ENCODE assay signal across 23 mouse cellular contexts in genomic region chr8:57457942-57458341, GRCm38 (mm10). TPM values are rescaled to one million over a fixed set of nuclear protein-coding genes. Genes with fewer than 3 reads are reported as not detected.
DNase-seq lines count a peak whose midpoint lies in the region; ATAC-seq and TF ChIP-seq lines count a peak whose summit lies in the region.
"Had no signal": no experiment of that assay in that cellular context is flagged by ENCODE, and none has a peak within 500 bp of the region (broad histone marks: within the 10 kb centered on the region; RNA-seq: fewer than 3 reads in every experiment).

No protein-coding gene starts in this region.

- no peak overlapping the region for H3K4me3 ChIP-seq in embryonic facial prominence, embryonic 14.5 days (ENCODE audit: low read depth, low read length)
- H3K4me3 ChIP-seq in embryonic facial prominence, embryonic 10.5 days = no peak overlapping the region
- H3K4me3 ChIP-seq in limb, embryonic 13.5 days = no peak overlapping the region
- no peak overlapping the region for H3K4me3 ChIP-seq in limb, embryonic 10.5 days
- H3K4me3 ChIP-seq in left cerebral cortex, adult 2 months = no peak overlapping the region
- H3K4me3 ChIP-seq: forebrain, embryonic 12.5 days; heart, embryonic 15.5 days; midbrain, embryonic 13.5 days; neural tube, embryonic 13.5 days had no signal

- H3K36me3 ChIP-seq in embryonic facial prominence, embryonic 14.5 days (ENCODE audit: control insufficient read depth, insufficient read depth, low read length) = no peaks in the 10 kb centered on the region
- no peaks in the 10 kb centered on the region for H3K36me3 ChIP-seq in embryonic facial prominence, embryonic 10.5 days (replicated peaks)
- no peaks in the 10 kb centered on the region for H3K36me3 ChIP-seq in limb, embryonic 13.5 days
- H3K36me3 ChIP-seq in limb, embryonic 10.5 days = no peaks in the 10 kb centered on the region
- H3K36me3 ChIP-seq: forebrain, embryonic 12.5 days; heart, embryonic 15.5 days; midbrain, embryonic 13.5 days; neural tube, embryonic 13.5 days had no signal

- no peak for ATAC-seq in embryonic facial prominence, embryonic 14.5 days (ENCODE audit: low read depth)
- peak; percentile 62; the same call in 1 of the 2 replicates for ATAC-seq in limb, embryonic 13.5 days (ENCODE audit: low FRiP score, low read depth)
- ATAC-seq: midbrain, embryonic 13.5 days had no signal

- peak; percentile 45 for DNase-seq in embryonic facial prominence, embryonic 14.5 days (ENCODE audit: low spot score)
- no peak for DNase-seq in embryonic facial prominence, embryonic 10.5 days (ENCODE audit: low spot score)
- DNase-seq in limb, embryonic 10.5 days (ENCODE audit: low spot score) = no peak
- peak; percentile 15 for DNase-seq in adrenal gland, adult 8-10 months
- peak; percentile 42 for DNase-seq in gonadal fat pad, adult 2 months (ENCODE audit: low read depth)
- no peak for DNase-seq in gastrocnemius, adult 18-20 months (ENCODE audit: low spot score)
- no peak for DNase-seq in left cerebral cortex, adult 2 months (ENCODE audit: extremely low spot score in 1 of 2, low spot score in 2 of 2)
- DNase-seq: cerebellum, adult 18-20 months; cerebellum, postnatal 25 days; embryo, embryonic 11 days; gastrocnemius, postnatal 14 days; heart, postnatal 4 days; kidney, postnatal 4 days; liver; right cerebral cortex, postnatal 25 days; thymus, adult 2 months had no signal

- no peak for TF ChIP-seq CTCF in left cerebral cortex, adult 2 months (IDR thresholded peaks at IDR 0.05)

- no peak overlapping the region for H3K4me2 ChIP-seq in embryonic facial prominence, embryonic 14.5 days (ENCODE audit: low read depth, low read length)
- H3K4me2 ChIP-seq in limb, embryonic 13.5 days (replicated peaks) = 0 out of 2 replicates have a peak overlapping the region, but pooled peaks have one; percentile 43
- H3K4me2 ChIP-seq: forebrain, embryonic 12.5 days; heart, embryonic 15.5 days; midbrain, embryonic 13.5 days; neural tube, embryonic 13.5 days had no signal

- no peak overlapping the region for H3K9ac ChIP-seq in embryonic facial prominence, embryonic 14.5 days (ENCODE audit: low read depth, low read length)
- H3K9ac ChIP-seq in limb, embryonic 13.5 days = no peak overlapping the region
- H3K9ac ChIP-seq: forebrain, embryonic 12.5 days; heart, embryonic 15.5 days; midbrain, embryonic 13.5 days; neural tube, embryonic 13.5 days had no signal

- intact Hi-C loops in left cerebral cortex, adult 2 months (cut with DNase I) = loop anchor here (2.0 kb wide), 1 partner anchor 29 kb away; the partner anchor contains the start of gene Sap30

- H3K9me3 ChIP-seq in embryonic facial prominence, embryonic 14.5 days (ENCODE audit: control insufficient read depth, low read length) = no peaks in the 10 kb centered on the region
- H3K9me3 ChIP-seq in embryonic facial prominence, embryonic 10.5 days = no peaks in the 10 kb centered on the region
- no peaks in the 10 kb centered on the region for H3K9me3 ChIP-seq in limb, embryonic 13.5 days
- H3K9me3 ChIP-seq in limb, embryonic 10.5 days (replicated peaks) = no peaks in the 10 kb centered on the region
- H3K9me3 ChIP-seq: forebrain, embryonic 12.5 days; heart, embryonic 15.5 days; midbrain, embryonic 13.5 days; neural tube, embryonic 13.5 days had no signal

- no peaks in the 10 kb centered on the region for H3K4me1 ChIP-seq in embryonic facial prominence, embryonic 14.5 days (ENCODE audit: control insufficient read depth, insufficient read depth, low read length)
- H3K4me1 ChIP-seq in embryonic facial prominence, embryonic 10.5 days = no peaks in the 10 kb centered on the region
- H3K4me1 ChIP-seq in limb, embryonic 13.5 days = peaks cover 7% of the 10 kb centered on the region
- H3K4me1 ChIP-seq in limb, embryonic 10.5 days = 0 out of 2 replicates have a peak, but pooled peaks cover 2% of the 10 kb centered on the region
- H3K4me1 ChIP-seq: forebrain, embryonic 12.5 days; midbrain, embryonic 13.5 days; neural tube, embryonic 13.5 days had no signal

- 61% methylated on average over 3 of the region's 3 CpGs for WGBS in embryonic facial prominence, embryonic 14.5 days
- WGBS in embryonic facial prominence, embryonic 10.5 days = 85% methylated on average over 3 of the region's 3 CpGs
- WGBS in limb, embryonic 13.5 days = 37% methylated on average over 3 of the region's 3 CpGs
- WGBS in limb, embryonic 10.5 days = 70% methylated on average over 3 of the region's 3 CpGs

- H3K27ac ChIP-seq in embryonic facial prominence, embryonic 14.5 days (replicated peaks; ENCODE audit: low read depth, low read length) = no peak overlapping the region
- no peak overlapping the region for H3K27ac ChIP-seq in embryonic facial prominence, embryonic 10.5 days (replicated peaks)
- H3K27ac ChIP-seq in limb, embryonic 13.5 days = no peak overlapping the region
- no peak overlapping the region for H3K27ac ChIP-seq in limb, embryonic 10.5 days
- H3K27ac ChIP-seq in left cerebral cortex, adult 2 months = no peak overlapping the region
- H3K27ac ChIP-seq: forebrain, embryonic 12.5 days; heart, embryonic 15.5 days; midbrain, embryonic 13.5 days; neural tube, embryonic 13.5 days had no signal

- no peaks in the 10 kb centered on the region for H3K27me3 ChIP-seq in embryonic facial prominence, embryonic 14.5 days (replicated peaks; ENCODE audit: control insufficient read depth, insufficient read depth, low read length)
- H3K27me3 ChIP-seq in embryonic facial prominence, embryonic 10.5 days (replicated peaks; ENCODE audit: low read depth, poor library complexity, severe bottlenecking) = no peaks in the 10 kb centered on the region
- H3K27me3 ChIP-seq in limb, embryonic 13.5 days = no peaks in the 10 kb centered on the region
- H3K27me3 ChIP-seq in limb, embryonic 10.5 days (ENCODE audit: low read depth, poor library complexity, severe bottlenecking) = no peaks in the 10 kb centered on the region
- H3K27me3 ChIP-seq: forebrain, embryonic 12.5 days; heart, embryonic 15.5 days; midbrain, embryonic 13.5 days; neural tube, embryonic 13.5 days had no signal

RNA-seq across cellular contexts. Expression of gene Scrg1, which starts 2.2 kb away (rescaled TPM):
- polyA plus RNA-seq in embryonic facial prominence, embryonic 14.5 days (2014; fragmentation: Nextera tagmentation; extraction: Ambion mirVana) = 8.3 and 10.0 TPM in 2 replicates
- 0.45 and 1.1 TPM in 2 replicates for polyA plus RNA-seq in embryonic facial prominence, embryonic 10.5 days (2016; fragmentation: Nextera tagmentation; extraction: Ambion mirVana)
- 16.4 and 17.8 TPM in 2 replicates for polyA plus RNA-seq in limb, embryonic 13.5 days (2015; fragmentation: Nextera tagmentation; extraction: Ambion mirVana)
- polyA plus RNA-seq in limb, embryonic 10.5 days (2016; fragmentation: Nextera tagmentation; extraction: Ambion mirVana) = not detected in 2 replicates
- under 1 TPM in 2 of 4 experiments, not detected in 2; 0.59 to 0.75 TPM for total RNA-seq in adrenal gland, adult 8-10 months (2022)
- not detected in 2 replicates for polyA plus RNA-seq in gonadal fat pad, adult 2 months (2012; rRNA removed)
- not detected for total RNA-seq in gastrocnemius, adult 18-20 months (2021)
- total RNA-seq in left cerebral cortex, adult 2 months (2021) = 10 to 100 TPM; 41.1 to 42.5 TPM
- total RNA-seq: gastrocnemius, postnatal 14 days; heart, adult 8-10 months; heart, postnatal 4 days; MEL had no signal

RNA-seq across cellular contexts. Expression of gene Sap30, which starts 29.7 kb away (rescaled TPM):
- polyA plus RNA-seq in embryonic facial prominence, embryonic 14.5 days (2014; fragmentation: Nextera tagmentation; extraction: Ambion mirVana) = 32.8 and 34.4 TPM in 2 replicates
- 72.8 and 76.0 TPM in 2 replicates for polyA plus RNA-seq in embryonic facial prominence, embryonic 10.5 days (2016; fragmentation: Nextera tagmentation; extraction: Ambion mirVana)
- polyA plus RNA-seq in limb, embryonic 13.5 days (2015; fragmentation: Nextera tagmentation; extraction: Ambion mirVana) = 40.7 and 42.8 TPM in 2 replicates
- 76.5 and 82.9 TPM in 2 replicates for polyA plus RNA-seq in limb, embryonic 10.5 days (2016; fragmentation: Nextera tagmentation; extraction: Ambion mirVana)
- total RNA-seq in adrenal gland, adult 8-10 months (2022) = 10 to 100 TPM; 12.0 to 16.9 (median 12.8) TPM
- 2.2 and 2.9 TPM in 2 replicates for polyA plus RNA-seq in gonadal fat pad, adult 2 months (2012; rRNA removed)
- 10 to 100 TPM in 1 of 2 experiments, 1 to 10 TPM in 1; 6.7 to 14.4 TPM for total RNA-seq in gastrocnemius, adult 18-20 months (2021)
- 10 to 100 TPM in 1 of 2 experiments, 1 to 10 TPM in 1; 9.8 to 13.9 TPM for total RNA-seq in left cerebral cortex, adult 2 months (2021)

RNA-seq across cellular contexts. Expression of gene Hmgb2, which starts 53.8 kb away (rescaled TPM):
- polyA plus RNA-seq in embryonic facial prominence, embryonic 14.5 days (2014; fragmentation: Nextera tagmentation; extraction: Ambion mirVana) = 258 and 290 TPM in 2 replicates
- 579 and 587 TPM in 2 replicates for polyA plus RNA-seq in embryonic facial prominence, embryonic 10.5 days (2016; fragmentation: Nextera tagmentation; extraction: Ambion mirVana)
- polyA plus RNA-seq in limb, embryonic 13.5 days (2015; fragmentation: Nextera tagmentation; extraction: Ambion mirVana) = 361 and 398 TPM in 2 replicates
- polyA plus RNA-seq in limb, embryonic 10.5 days (2016; fragmentation: Nextera tagmentation; extraction: Ambion mirVana) = 497 and 548 TPM in 2 replicates
- 10 to 100 TPM; 11.8 to 18.1 (median 14.3) TPM for total RNA-seq in adrenal gland, adult 8-10 months (2022)
- polyA plus RNA-seq in gonadal fat pad, adult 2 months (2012; rRNA removed) = 2.9 and 5.8 TPM in 2 replicates
- total RNA-seq in gastrocnemius, adult 18-20 months (2021) = 1 to 10 TPM; 2.8 to 5.0 TPM
- 1 to 10 TPM; 3.9 to 6.4 TPM for total RNA-seq in left cerebral cortex, adult 2 months (2021)

Comparison
In these comparisons a context has a peak if more than half of its experiments do, and no peak if none do; other contexts are left out.
1. DNase-seq: peak in embryonic facial prominence, embryonic 14.5 days (single experiment), adrenal gland, adult 8-10 months (single experiment) and gonadal fat pad, adult 2 months (single experiment); none in embryonic facial prominence, embryonic 10.5 days (single experiment), limb, embryonic 10.5 days (single experiment), gastrocnemius, adult 18-20 months (single experiment) and left cerebral cortex, adult 2 months (0 of 2).
2. RNA of gene Hmgb2, which starts 53.8 kb away (polyA plus RNA-seq): 579 to 587 TPM in embryonic facial prominence, embryonic 10.5 days, 497 to 548 TPM in limb, embryonic 10.5 days, 361 to 398 TPM in limb, embryonic 13.5 days and 258 to 290 TPM in embryonic facial prominence, embryonic 14.5 days; 2.9 to 5.8 TPM in gonadal fat pad, adult 2 months; every median in the first group is over 10 times any median in the second.